Mouse (Mus musculus) fibroblast of lung, adult 2 months (primary cell): ENCODE data around the gene Lhx2.

ENCODE experiments used
- DNase-seq: peaks from one replicate; pipeline ENCODE4 v3.0.0-alpha.2; 2011; ENCODE audit warnings: low read depth

Lhx2 gene

DNA sequence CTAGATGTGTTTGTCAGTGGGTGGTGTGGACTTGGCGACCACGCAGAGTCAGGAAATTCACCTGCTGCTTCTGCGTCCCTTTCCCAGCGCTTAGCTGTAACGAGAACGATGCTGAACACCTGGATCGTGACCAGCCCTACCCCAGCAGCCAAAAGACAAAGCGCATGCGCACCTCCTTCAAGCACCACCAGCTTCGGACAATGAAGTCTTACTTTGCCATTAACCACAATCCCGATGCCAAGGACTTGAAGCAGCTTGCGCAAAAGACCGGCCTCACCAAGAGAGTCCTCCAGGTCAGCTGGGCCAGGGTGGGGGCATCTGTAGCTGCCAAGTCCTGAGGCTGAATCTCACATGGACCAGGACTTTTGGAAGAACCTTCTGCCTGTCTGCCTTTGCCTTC lies 20.7 kb downstream of the Lhx2 start:
- peak; percentile 39 for DNase-seq

DNA sequence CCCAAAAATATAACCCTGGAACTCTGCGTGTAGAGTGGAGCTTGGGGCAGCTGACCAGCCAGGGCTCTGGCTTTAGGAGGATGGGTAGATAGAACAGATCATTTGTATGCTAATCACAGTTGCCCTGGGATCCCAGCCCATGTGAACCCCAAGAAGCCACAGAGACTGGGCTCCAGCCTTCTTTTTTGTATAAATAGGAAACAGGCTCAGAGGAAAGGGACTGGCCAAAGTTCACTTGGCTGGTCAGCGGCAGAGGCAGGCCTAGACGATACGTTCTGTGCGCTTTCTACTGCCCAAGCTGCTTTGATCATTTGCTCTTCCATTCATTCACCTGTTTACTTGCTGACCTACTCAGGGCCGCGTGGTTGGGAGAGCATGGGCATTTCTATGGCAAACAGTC lies 27.1 kb downstream of the Lhx2 start:
- no peak for DNase-seq

DNA sequence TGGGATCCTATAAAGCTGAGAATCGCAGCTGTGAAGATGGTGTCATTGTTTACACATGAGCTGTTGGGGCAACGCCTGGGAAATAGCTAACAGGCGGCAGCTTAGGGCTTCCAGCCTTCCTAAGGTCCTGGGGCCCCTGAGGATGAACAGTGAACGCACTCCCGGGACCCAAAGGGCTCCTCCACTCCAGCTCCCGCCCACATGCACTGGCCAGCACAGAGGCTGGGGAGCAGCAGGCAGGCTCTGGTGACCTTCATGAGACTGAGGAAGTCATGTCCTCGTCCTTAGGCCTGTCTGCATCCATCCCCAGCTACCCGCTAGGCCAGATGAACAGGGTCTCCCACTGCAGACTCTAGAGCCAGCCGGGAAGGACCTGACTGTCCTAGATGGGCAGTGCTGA lies 27.9 kb downstream of the Lhx2 start:
- DNase-seq = no peak

DNA sequence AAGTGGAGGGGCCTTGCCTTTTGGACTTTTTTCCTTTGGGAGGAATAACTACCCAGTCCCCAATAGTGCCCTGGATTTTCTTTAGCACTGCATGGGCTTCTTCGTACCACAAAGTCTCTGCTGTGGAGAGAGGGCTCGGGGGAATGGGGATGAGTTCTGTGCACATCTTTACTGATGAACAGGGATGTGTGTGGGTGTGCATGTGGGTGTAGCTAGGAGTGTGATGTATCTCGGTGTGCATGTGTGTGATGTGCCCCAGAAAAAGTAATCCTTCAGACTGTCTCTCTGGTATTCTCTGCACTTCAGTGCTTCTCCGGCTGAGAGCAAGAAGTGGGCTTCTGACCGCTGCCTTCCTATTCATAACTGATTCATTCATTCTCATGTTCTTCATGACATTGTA lies 28.8 kb downstream of the Lhx2 start:
- DNase-seq = no peak

DNA sequence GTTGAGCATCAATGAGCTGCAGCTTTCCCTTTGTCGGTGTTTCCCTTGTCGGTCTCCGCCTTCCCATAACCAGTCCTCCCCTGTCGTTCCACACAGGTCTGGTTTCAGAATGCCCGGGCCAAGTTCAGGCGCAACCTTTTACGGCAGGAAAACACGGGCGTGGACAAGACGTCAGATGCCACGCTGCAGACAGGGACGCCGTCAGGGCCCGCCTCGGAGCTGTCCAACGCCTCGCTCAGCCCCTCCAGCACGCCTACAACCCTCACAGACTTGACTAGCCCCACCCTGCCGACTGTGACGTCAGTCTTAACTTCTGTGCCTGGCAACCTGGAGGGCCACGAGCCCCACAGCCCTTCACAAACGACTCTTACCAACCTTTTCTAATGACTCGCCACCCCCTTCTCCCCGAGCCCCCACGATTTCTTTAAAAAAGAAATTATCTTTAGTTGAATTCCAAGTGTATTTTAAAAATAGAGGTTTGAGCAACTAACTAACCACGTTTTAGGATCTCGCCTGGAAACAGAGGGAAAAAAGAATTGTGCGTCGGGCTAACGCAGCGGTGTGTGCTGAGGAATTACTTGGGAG lies 29.8 kb downstream of the Lhx2 start:
- DNase-seq = no peak

DNA sequence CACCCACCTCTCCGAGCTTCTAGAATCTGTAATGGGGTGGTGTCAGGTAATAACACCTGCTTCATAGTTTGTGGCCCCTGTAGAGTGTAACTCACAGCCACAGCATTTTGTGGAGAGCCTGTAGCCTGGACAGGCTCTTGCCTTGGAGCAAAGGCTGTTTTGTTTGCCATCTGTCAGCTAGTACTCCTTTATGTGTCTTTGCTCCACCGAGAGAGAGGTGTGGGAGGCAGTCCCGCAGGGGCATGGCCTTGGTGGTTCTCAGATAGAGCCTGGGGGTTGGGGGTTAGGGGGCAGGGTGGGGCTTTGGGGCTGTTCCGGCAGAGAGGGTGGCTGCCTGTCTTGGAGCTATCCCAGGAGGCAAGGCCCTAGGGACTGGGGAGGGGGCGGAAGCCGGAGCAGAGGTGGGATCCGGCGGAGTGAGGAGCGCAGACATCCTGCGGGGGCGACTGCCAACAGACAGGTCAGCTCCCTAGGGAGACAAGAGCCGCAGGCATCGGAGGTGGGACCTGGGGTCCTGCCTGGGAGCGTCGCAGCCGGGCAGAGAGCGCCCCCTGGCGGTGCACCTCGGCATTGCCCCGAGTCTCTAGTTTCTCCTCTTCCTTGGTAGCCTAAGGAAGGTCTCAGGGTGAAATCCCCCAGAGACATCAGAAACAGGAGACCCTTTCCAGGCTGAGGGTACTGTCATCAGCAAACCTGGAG lies 36.7 kb downstream of the Lhx2 start:
- no peak for DNase-seq

DNA sequence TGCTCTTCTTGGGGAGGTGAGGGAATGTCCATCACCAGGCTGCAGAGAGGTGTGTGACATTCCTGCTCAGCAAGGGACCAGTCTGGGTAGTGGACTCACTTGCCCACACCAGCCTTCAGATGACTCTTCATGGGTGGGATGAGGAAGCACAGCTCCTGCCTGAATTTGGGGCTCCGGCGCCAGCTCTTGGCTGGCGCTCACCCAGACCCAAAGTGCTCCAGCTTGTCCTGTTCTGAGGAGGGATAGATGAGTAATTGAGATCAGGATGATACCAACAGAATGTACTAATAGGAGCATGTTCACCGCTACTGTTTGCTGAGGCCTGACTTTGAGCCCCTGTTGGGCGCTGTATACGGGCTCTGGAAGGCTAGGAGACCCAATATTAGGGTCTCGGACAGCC lies 38.2 kb downstream of the Lhx2 start:
- DNase-seq = no peak

DNA sequence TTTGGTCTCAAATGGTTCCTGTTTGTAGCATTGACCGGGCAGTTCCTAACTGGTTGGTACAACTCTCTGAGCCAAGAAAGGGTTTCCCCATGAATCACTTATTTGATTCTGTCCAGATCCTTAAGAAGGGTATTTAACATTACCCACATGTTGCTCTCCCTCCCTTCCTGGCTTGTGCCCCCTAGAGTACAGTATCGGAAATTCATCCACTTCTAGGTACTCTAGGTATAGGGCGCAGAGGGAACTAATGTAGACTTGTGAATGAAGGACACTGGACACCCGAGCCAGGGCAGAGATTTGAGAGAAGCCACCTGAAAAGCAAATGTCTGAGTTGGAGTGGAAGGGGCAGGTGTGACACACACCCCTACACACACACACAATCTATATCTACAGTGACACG lies 39.3 kb downstream of the Lhx2 start:
- peak; percentile 43 for DNase-seq

DNA sequence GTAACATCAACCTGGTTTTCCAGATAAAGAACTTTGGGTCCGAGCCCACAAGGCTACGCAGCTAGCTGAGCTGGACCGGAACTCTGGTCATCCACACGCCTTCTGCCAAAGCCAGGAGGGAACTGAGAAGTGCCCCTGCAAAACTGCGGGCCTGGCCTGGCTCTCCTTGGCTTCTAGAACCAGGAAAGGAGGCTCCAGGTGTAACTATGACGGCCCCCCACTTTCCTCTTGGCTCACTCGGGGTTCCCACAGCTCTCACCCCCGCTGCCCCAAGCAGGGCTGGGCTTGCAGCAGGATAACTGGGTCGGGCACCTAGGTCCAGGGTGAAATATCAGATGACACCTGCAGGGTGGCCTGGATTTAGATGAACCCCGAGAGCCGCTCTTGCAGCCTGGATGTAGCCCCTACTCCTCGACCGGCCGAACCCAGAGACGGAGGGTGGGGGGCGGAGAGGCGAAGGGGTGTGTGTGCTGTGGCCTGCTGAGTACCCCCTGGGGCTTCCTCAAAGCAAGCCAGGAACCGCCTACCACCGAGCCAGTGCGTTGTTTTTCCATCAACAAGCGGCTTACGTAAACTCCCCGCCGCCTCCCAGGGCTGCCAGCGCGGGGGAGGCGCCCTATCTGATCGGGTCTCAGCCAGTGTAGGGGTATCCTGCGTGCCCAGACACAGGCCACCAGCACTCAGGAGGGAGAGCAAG lies 39.9 kb downstream of the Lhx2 start:
- DNase-seq = no peak

DNA sequence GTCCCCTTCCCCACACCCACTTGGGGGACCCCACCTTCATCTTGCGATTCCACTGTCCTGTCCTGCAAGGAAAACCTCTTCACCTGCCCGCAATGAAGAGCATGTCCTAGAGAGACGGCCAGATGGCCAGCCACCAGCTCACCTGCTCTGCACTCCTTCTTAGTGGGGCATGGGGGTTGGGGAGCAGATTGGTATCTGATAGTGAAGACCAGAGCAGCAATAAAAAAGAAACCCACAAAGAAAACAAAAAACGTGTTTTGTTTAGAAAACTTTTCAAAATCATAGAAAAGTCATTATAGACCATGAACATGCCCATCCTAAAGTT lies 40.4 kb downstream of the Lhx2 start:
- DNase-seq = no peak

DNA sequence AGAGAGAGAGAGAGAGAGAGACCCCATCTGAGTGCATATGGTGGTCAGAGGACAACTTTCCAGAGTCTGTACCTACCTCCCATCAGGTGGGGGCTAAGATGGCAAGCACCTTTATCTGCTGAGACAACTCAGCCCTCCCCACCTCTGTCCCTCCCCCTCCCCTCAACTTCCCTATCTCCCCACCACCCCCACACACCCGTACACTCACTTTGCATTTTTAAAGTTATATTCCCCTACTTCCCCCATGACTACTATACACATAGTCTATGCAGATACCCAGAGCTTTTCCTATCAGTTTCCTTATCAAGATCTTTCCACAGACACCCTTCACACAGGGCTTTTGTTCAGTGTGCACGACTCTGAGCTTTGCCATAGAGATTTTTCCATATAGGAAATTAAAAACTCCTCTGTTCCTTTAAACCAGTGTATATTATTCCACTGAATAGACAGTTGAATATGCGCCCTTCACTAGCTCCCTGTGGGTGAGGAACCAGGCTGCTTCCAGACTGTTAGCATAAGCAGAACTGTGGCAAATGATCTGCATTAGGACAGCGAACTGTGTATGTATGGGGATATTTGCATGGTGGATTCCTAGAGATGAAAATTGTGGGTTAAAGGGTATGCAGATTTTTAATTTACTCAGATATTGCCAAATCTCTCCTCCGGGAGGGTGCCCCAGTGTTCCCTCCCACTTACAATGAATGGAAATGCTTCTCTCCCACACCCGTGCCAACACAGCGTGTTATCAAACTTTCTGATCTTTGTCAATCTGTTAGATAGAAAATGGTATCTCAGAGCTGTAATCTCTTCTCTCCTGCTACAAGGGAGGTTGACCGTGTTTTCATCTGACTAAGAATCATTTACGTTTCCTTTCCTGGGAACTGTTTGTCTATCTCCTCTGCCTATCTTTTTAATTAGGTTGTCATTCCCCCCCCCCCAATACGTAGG lies 41.3 kb downstream of the Lhx2 start:
- DNase-seq = no peak

DNA sequence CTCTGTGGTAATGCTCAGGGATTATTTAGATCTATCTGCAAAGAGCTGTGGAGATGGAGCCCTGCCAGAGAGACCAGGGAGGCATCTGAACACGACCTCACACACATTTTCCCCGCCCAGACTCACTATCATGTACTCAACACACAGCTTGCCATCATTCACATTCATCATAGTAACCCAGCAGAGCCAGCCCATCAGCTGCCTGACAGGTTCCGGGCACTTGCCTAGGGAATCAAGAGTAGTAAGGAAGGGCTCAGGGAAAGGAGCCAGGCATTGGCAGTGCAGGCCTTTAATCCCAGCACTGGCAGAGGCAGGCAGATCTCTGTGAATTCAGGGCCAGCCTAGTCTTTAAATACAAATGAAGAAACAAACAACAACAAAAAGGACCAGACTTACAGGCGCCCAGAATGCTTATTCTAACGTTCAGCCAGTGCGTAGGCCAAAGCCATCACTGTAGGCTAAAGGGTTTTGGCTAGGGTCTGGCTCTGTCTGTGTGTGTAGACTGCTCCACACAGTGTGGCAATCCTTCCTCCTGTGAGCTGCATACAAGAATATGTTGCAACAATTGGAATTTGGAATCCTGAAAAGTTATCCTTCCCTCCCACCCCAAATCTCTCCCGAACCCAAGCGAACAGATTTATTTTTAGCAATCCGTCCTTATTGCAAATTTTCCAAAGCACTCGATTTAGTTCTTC lies 48.6 kb downstream of the Lhx2 start:
- no peak for DNase-seq

DNA sequence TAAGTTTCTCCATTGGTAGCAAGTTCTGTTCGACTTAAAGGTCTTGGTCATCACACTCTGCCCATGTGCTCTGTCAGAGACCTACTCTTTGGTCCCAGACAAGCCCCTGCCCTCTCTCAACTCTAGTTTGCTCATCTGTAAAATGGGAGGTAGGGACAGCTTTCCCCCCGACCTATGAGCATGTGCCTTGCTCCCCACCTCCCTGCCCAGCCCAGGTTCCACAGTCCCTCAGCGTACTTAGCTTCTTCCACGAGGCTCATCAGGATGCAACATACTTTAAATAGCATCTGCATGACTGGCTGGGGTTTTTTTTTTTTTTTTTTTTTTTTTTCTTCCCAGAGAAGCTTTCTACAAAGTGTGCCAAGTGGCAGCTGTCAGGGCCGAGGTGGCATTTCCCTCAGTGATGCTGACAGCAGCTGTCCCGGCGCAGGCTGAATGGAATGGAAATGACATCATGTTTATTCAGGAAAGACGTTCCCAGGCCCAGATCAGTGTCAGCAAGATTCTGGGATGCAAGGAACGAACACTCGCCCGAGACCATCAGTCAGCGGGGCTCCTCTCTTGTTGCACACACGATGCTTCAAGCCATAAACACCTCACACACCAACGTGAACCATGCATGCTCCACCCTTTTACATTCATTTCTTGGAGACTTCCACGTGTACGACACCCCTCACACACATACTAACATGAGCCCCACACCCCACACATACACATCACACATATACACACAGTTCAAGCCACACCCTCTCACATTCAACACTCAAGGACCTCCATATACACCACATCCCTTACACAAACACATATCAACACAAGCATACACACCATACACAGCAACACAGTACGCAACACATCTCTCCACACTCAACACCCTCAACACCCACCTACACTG lies 56.1 kb downstream of the Lhx2 start:
- DNase-seq = no peak

DNA sequence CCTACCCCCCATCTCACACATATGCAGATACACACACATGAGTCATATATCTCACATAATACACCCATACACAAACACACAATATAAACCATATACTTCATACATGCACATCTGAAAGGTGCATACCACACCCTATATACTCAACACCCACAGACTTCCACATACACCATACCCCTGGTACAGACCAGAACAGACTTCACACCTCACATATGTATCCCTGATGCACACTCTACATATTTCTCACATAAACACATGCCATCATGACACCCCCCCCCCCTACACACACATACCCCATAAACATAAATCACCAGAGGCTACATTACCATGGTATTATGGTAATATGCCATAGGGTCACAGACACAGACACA lies 56.8 kb downstream of the Lhx2 start:
- no peak for DNase-seq

DNA sequence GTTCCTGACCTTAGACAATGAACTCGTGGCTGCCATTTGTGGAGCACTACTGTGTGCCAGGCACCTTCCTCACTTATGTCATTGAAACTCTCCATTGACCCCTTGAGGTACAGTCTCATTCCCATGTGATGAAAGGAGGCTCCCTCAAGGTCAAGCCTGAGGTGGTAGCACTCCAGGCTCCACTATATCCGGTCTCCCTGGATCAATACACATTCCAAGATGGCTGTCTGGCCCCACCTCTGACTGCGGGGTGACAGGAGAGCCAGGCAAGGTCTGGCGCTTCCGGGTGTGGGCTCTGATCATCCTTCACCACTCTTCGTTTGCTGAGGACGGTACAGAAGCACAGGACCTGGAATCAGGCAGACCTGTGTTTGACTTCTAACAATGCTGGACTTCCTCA lies 58.2 kb downstream of the Lhx2 start:
- DNase-seq = no peak

DNA sequence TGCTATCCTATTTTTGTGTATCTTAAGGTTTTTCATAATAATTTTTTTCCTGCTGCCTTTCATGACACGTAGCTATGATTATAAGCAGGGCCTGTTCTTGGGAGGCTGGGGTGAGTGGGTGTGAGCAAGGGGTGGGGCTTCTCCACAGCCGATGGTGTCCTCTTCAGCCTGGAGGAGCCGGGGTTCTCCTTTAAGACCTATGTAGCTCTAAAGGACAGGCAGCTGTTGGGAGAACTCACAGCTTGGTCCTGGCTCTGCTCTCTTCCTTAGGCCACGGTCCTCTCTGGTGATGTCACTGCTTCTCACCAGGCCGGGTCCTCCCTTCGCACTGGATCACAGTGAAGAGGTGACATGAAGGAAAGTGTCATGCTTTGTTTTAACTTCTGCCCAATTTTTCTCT lies 58.8 kb downstream of the Lhx2 start:
- no peak for DNase-seq

DNA sequence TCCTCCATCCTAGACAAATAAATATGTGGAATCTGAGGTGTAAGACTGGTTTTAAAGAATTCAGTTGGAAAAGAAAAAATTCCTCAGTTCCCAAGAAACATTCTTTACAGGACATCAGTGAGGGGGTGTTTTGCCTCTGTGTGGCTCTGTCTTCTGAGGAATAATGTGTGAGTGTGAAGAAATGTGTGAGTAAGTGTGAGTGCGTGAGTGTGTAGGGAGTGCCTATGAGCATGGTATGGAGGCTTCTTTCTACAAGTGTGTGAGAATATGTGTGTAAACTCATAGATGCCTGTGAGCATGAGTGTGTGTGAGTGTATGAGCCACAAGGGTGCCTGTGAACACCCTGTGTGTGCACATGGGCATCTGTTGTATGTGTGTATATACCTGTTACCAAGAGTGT lies 63.5 kb downstream of the Lhx2 start:
- no peak for DNase-seq

DNA sequence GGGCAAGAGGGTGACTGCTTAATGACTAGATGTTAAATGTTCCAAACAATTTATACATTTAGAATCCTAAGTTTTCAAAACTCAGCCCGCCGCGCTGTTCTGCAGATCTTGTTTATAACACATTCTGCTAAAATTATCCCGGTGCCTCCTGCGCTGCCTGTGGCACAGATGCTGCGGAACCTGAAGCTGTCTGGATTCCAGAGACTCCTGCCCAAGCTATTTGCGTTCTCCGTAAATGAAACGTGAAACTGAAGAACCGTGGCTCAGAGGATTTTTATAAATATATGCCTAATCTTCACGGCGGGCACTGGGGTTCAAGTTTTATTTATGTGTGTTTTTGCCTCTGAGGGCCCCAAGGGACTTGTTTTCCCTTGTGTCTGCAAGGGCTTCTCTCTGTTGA lies 64.2 kb downstream of the Lhx2 start:
- no peak for DNase-seq

DNA sequence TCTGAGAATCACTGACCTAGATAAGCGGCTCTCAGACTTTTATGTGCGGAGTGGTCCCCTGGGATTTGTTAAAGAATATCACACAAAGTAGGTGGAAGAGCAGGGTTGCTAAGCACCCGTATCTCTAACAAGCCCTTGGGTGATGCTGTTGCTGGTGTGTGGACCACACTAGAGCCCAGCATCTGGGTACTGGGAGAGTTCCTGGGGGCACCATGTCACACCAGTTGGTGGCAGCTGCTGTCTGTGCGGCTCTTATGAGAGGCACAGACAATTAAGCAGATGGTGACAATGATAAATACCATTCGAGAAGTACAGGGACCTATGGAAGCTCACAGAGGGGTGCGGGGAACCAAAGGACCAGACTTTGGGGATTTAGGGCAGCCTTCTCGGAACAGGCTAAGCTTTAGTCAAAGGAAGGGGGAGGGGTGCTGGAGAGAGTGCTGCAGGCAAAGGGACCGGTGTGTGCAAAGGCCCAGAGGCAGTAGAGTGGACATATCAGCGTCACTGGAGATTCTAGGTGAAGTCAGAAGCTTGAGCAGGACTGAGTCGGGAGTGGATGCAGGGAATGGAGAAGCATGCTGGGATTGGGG lies 65.0 kb downstream of the Lhx2 start:
- no peak for DNase-seq

DNA sequence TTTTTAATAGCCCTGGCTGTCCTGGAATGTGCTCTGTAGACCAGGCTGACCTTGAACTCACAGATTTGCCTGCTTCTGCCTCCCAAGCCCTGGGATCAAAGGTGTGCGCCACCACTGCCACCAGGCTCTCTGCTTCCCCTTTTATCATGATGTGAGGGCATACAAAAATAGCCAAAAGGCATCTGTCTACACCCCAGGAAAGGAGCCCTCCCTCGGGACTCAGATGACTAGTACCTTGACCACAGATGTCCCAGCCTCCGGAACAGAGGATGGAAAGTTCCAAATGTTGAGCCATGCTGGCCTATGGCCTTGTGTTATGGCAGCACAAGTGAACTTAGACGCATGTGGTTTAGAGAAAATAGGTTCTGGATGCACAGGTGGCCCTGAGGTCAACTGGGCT lies 66.3 kb downstream of the Lhx2 start:
- no peak for DNase-seq

DNA sequence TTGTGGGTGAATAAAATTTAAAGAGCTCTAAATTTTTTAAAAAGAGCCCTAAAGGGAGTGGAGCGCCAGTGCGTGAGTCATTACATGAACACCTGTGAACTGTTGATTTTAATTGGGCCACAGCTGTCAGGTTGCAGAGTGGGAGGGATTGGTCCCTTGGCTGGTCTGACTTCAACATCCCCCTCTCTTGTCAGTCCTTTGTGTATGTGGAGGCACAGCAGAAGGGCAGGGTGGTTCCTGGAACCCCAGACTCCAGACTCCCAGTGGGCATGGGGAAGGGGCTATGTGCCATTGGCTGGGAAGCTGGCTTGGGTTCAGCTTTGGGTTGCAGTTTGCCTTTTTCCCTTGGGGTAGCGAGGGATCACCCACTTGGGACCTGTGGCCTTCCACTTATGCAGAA lies 70.2 kb downstream of the Lhx2 start:
- DNase-seq = no peak
